Mouse (Mus musculus): ENCODE measurements around the gene E130308A19Rik. TPM values are rescaled to one million over a fixed set of nuclear protein-coding genes. Genes with fewer than 3 reads are reported as not detected.

Gene E130308A19Rik
- polyA plus RNA-seq, 1 experiment from 2014 or later: 17.7 TPM

DNA sequence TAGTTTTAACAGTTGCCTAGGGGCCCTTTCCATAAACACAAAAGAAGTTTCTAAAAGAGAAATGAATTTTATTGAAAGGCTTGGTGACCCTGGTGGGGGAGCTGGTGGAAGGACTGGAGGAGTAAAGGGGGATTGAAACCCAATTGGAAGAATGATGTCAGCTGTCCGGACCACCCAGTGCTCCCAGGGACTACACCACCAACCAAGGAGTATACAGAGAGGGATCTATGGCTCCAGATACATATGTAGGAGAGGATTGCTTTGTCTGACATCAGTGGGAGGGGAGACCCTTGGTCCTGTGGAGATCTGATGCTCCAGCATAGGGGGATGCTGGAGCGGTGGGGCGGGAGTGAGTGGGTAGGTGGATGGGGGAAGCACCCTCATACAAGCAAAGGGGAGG is 20.5 kb upstream of the E130308A19Rik start:
- Histone ChIP-seq H3K9me3 (no peaks in the 10 kb centered on the region), H3K27ac (no peak overlapping the region), H3K27me3 (replicated peaks) (no peaks in the 10 kb centered on the region), H3K4me2 (no peak overlapping the region), H3K4me1 (0 out of 2 replicates have a peak, but pooled peaks cover 3% of the 10 kb centered on the region), H3K36me3 (no peaks in the 10 kb centered on the region), H3K4me3 (replicated peaks) (no peak overlapping the region), H3K9ac (no peak overlapping the region)
- 93% methylated on average over 3 of the region's 3 CpGs for WGBS
- no peak for ATAC-seq (ENCODE audit: insufficient read depth, low FRiP score, low read depth)

DNA sequence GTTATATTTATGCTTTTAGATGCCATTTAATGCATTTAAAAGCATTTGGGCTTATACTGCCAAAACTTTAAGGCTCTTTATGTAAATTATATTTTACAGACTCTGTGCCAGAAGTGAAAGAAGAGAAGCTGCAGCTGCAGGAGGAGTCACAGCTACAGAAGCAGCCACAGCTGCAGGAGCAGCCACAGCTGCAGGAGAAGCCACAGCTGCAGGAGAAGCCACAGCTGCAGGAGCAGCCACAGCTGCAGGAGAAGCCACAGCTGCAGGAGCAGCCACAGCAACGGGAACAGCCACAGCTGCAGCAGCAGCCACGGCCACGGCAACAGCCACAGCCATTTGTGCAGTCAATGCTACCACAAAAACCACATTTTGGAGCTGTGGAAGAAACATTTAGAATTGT is 15.6 kb upstream of the E130308A19Rik start:
- WGBS: 59% methylated on average over 3 of the region's 3 CpGs
- H3K36me3 ChIP-seq: no peaks in the 10 kb centered on the region
- no peak for ATAC-seq (ENCODE audit: insufficient read depth, low FRiP score, low read depth)
- 0 out of 2 replicates have a peak, but pooled peaks cover 4% of the 10 kb centered on the region for H3K4me1 ChIP-seq
- peak overlapping the region; percentile 57; the same call in 1 of the 2 replicates for H3K27ac ChIP-seq
- H3K27me3 ChIP-seq (replicated peaks): no peaks in the 10 kb centered on the region
- no peak overlapping the region for H3K9ac ChIP-seq
- H3K4me3 ChIP-seq (replicated peaks): no peak overlapping the region
- no peak overlapping the region for H3K4me2 ChIP-seq
- no peaks in the 10 kb centered on the region for H3K9me3 ChIP-seq

DNA sequence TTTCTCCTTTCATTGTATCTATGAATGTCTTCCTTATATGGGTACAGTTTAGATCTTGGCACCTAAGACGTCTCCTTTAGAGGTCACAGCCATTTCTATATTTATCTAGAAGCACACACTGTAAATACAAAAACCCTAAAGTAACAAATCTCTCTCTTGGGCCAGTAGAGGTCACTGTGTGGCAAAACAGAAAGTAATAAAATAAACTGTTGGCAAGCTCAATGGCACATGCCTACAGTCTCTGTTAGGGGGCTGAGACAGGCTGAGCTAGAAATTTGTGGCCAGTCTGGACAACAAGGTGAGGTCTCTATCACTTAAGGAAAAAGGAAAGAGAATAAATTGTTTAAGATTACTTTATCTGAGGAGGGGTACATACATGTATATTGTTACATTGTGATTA is 11.0 kb upstream of the E130308A19Rik start:
- Histone ChIP-seq H3K27me3 (replicated peaks) (no peaks in the 10 kb centered on the region), H3K9me3 (no peaks in the 10 kb centered on the region), H3K4me3 (replicated peaks) (no peak overlapping the region), H3K9ac (no peak overlapping the region), H3K4me2 (no peak overlapping the region), H3K36me3 (no peaks in the 10 kb centered on the region), H3K4me1 (0 out of 2 replicates have a peak, but pooled peaks cover 4% of the 10 kb centered on the region), H3K27ac (no peak overlapping the region)
- no peak for ATAC-seq (ENCODE audit: insufficient read depth, low FRiP score, low read depth)
- WGBS: 14% methylated on average over 1 of the region's 1 CpGs

- Histone ChIP-seq H3K4me2 (no peak overlapping the region), H3K36me3 (no peaks in the 10 kb centered on the region), H3K4me1 (no peaks in the 10 kb centered on the region), H3K27me3 (replicated peaks) (no peaks in the 10 kb centered on the region), H3K9me3 (no peaks in the 10 kb centered on the region), H3K4me3 (replicated peaks) (no peak overlapping the region), H3K27ac (no peak overlapping the region), H3K9ac (no peak overlapping the region)
- ATAC-seq (ENCODE audit: insufficient read depth, low FRiP score, low read depth): no peak
- WGBS: 84% methylated on average over 5 of the region's 5 CpGs
Observed at GRCm38 (mm10) chr4:59619611-59620245, 6.3 kb upstream of the E130308A19Rik start.

- Histone ChIP-seq H3K4me3 (replicated peaks) (peak overlapping the region; percentile 98), H3K27ac (peak overlapping the region; percentile 76), H3K4me1 (peaks cover 9% of the 10 kb centered on the region), H3K27me3 (replicated peaks) (no peaks in the 10 kb centered on the region), H3K9me3 (no peaks in the 10 kb centered on the region), H3K36me3 (no peaks in the 10 kb centered on the region), H3K9ac (peak overlapping the region; percentile 87), H3K4me2 (peak overlapping the region; percentile 69)
- 2% methylated on average over 18 of the region's 18 CpGs for WGBS
- peak; percentile 64; the same call in 1 of the 2 replicates for ATAC-seq (ENCODE audit: insufficient read depth, low FRiP score, low read depth)
Observed at GRCm38 (mm10) chr4:59625676-59625997, 374 bp upstream of the E130308A19Rik start.

GRCm38 (mm10) chr4:59628255-59628654 is 2.2 kb downstream of the E130308A19Rik start:
- no peak overlapping the region for H3K27ac ChIP-seq
- H3K4me1 ChIP-seq: peaks cover 9% of the 10 kb centered on the region
- no peak for ATAC-seq (ENCODE audit: insufficient read depth, low FRiP score, low read depth)
- no peaks in the 10 kb centered on the region for H3K27me3 ChIP-seq (replicated peaks)
- H3K9me3 ChIP-seq: no peaks in the 10 kb centered on the region
- no peak overlapping the region for H3K4me3 ChIP-seq (replicated peaks)
- 53% methylated on average over 4 of the region's 4 CpGs for WGBS
- H3K9ac ChIP-seq: no peak overlapping the region
- no peak overlapping the region for H3K4me2 ChIP-seq
- H3K36me3 ChIP-seq: no peaks in the 10 kb centered on the region

DNA sequence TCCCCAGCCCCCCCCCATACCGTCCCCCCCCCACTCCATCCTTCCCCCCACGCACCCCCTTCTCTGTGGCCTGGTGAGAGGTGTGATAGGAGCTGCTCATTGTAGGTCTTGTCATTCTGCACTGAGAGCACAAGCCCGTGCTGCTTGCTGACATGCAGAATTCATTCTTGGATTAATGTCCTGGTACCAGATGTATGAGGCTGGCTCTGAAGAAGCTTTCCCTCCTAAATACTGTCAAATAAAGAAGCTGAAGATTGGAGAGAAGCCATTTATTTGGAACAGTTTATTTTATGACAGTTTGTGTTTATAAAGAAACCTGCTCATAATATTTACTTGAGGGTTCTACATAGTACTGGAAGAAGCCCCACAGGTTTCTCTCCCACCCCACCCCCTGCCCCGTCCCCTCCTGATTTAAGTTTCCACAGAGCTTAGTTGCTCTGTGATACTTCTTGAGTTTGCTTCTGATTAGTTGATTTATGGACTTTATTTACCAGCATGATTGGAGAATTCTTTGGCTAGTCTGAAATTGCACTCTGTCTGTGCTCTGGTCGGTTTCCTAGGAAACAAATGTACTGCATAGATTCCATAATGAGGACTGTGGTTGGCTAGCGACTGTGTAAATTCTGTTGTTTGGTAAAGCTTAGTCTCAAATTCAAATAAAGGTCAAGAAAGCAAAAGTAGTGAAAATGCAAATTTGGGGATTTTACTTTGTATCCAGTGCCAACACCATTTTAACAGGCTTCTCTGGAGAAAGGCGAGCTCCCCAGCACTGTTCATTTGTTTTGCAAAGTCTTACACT is 3.3 kb downstream of the E130308A19Rik start:
- 21% methylated on average over 7 of the region's 7 CpGs for WGBS
- ATAC-seq (ENCODE audit: insufficient read depth, low FRiP score, low read depth): no peak

GRCm38 (mm10) chr4:59630122-59630521 is 4.1 kb downstream of the E130308A19Rik start:
- Histone ChIP-seq H3K27me3 (replicated peaks) (no peaks in the 10 kb centered on the region), H3K4me3 (replicated peaks) (no peak overlapping the region), H3K27ac (no peak overlapping the region), H3K9me3 (no peaks in the 10 kb centered on the region), H3K4me1 (peaks cover 9% of the 10 kb centered on the region), H3K4me2 (no peak overlapping the region), H3K36me3 (no peaks in the 10 kb centered on the region), H3K9ac (no peak overlapping the region)
- ATAC-seq (ENCODE audit: insufficient read depth, low FRiP score, low read depth): no peak
- 54% methylated on average over 9 of the region's 9 CpGs for WGBS

More for the DNA sequence above, 3.3 kb downstream of the E130308A19Rik start:
- Histone ChIP-seq H3K9me3 (no peaks in the 10 kb centered on the region), H3K36me3 (no peaks in the 10 kb centered on the region), H3K27ac (no peak overlapping the region; the same call in 1 of the 2 replicates), H3K4me2 (0 out of 2 replicates have a peak overlapping the region, but pooled peaks have one; percentile 5), H3K9ac (no peak overlapping the region), H3K4me3 (replicated peaks) (no peak overlapping the region), H3K4me1 (peaks cover 9% of the 10 kb centered on the region), H3K27me3 (replicated peaks) (no peaks in the 10 kb centered on the region)

- no peak overlapping the region for H3K9ac ChIP-seq
- H3K4me3 ChIP-seq (replicated peaks): no peak overlapping the region
- WGBS: 79% methylated on average over 1 of the region's 1 CpGs
- no peaks in the 10 kb centered on the region for H3K27me3 ChIP-seq (replicated peaks)
- H3K9me3 ChIP-seq: no peaks in the 10 kb centered on the region
- H3K4me2 ChIP-seq: no peak overlapping the region
- H3K27ac ChIP-seq: no peak overlapping the region
- H3K36me3 ChIP-seq: no peaks in the 10 kb centered on the region
- peaks cover 2% of the 10 kb centered on the region for H3K4me1 ChIP-seq
- no peak for ATAC-seq (ENCODE audit: insufficient read depth, low FRiP score, low read depth)
Observed at GRCm38 (mm10) chr4:59634532-59634931, 8.5 kb downstream of the E130308A19Rik start.

DNA sequence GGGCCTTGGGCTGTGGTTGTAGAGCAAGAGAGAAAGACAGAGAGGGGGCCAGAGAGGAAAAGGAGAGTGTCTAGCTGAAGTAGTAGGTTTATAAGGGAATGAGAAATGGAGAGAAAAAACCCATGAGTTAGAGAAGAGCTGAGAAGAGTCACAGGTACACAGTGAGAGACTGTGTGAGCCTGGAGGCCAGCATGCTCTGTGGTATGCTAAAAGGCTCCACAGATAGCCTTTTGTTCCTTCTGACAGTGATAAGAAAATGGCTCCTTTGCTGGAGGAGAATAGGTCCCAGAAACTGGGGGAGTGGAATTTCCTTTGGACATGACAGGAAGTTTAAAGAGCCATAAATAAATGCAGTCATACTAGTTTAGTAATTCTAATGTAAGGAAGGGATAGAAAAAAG is 13.2 kb downstream of the E130308A19Rik start:
- no peak overlapping the region for H3K27ac ChIP-seq
- no peak overlapping the region for H3K4me3 ChIP-seq (replicated peaks)
- H3K4me1 ChIP-seq: no peaks in the 10 kb centered on the region
- no peaks in the 10 kb centered on the region for H3K9me3 ChIP-seq
- no peak overlapping the region for H3K4me2 ChIP-seq
- no peaks in the 10 kb centered on the region for H3K27me3 ChIP-seq (replicated peaks)
- ATAC-seq (ENCODE audit: insufficient read depth, low FRiP score, low read depth): no peak
- H3K36me3 ChIP-seq: no peaks in the 10 kb centered on the region
- no peak overlapping the region for H3K9ac ChIP-seq

DNA sequence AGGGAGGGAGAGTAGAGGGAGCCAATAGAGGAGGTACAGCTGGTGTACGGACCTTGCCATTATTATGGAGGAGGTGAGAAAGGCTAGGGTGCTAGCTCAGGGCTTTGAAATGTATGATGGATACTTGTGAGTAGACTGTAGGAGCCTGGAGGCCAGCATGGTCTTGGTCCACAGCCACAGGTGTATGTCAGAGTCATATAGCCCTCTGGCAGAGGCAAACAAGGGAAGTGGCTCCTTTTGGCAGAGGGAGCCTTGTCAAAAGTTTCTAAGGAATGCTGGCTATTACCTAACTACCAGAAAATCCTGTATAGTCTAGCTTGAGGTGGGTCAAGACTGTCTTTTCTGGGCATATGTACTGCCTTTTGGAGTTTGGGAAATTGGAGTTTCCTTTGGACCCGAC is 14.7 kb downstream of the E130308A19Rik start:
- no peaks in the 10 kb centered on the region for H3K27me3 ChIP-seq (replicated peaks)
- no peaks in the 10 kb centered on the region for H3K36me3 ChIP-seq
- 80% methylated on average over 2 of the region's 2 CpGs for WGBS
- no peaks in the 10 kb centered on the region for H3K9me3 ChIP-seq
- no peak for ATAC-seq (ENCODE audit: insufficient read depth, low FRiP score, low read depth)
- H3K4me1 ChIP-seq: no peaks in the 10 kb centered on the region
- H3K4me2 ChIP-seq: no peak overlapping the region
- no peak overlapping the region for H3K9ac ChIP-seq
- no peak overlapping the region for H3K27ac ChIP-seq
- no peak overlapping the region for H3K4me3 ChIP-seq (replicated peaks)

DNA sequence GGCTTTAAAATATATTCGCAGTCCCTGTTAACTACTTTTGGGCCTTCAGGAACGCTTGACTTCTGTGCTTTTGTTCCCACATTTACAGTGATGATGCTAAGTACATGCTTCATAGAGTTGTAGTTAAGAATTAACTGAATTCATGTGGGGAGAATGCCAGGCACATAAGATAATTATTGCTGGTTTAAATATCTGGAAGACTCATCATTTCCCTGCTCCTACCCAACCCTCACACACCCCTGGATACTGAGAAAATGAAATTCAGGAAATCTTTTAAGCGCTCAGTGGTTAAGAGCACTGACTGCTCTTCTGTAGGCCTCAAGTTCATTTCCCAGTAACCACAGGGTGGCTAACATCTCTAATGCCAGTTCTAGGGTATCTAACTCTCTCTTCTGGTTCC is 16.0 kb downstream of the E130308A19Rik start:
- Histone ChIP-seq H3K4me3 (replicated peaks) (no peak overlapping the region), H3K9ac (no peak overlapping the region), H3K4me1 (no peaks in the 10 kb centered on the region), H3K27me3 (replicated peaks) (no peaks in the 10 kb centered on the region), H3K4me2 (no peak overlapping the region), H3K36me3 (no peaks in the 10 kb centered on the region), H3K27ac (no peak overlapping the region), H3K9me3 (no peaks in the 10 kb centered on the region)
- no peak for ATAC-seq (ENCODE audit: insufficient read depth, low FRiP score, low read depth)
- 82% methylated on average over 3 of the region's 3 CpGs for WGBS

Data from stomach, embryonic 15.5 days (tissue).